Mouse (Mus musculus): ENCODE measurements around the gene Nr3c2. TPM values are rescaled to one million over a fixed set of nuclear protein-coding genes. Genes with fewer than 3 reads are reported as not detected.

The Nr3c2 gene
- total RNA-seq, 2 experiments from 2014 or later, result 0.38 TPM; not detected in 1

GRCm38 (mm10) chr8:77231834-77232233, 332.6 kb downstream of the Nr3c2 start:
- ATAC-seq (replicated peaks; ENCODE audit: low FRiP score, poor library complexity, severe bottlenecking), result no peak

DNA sequence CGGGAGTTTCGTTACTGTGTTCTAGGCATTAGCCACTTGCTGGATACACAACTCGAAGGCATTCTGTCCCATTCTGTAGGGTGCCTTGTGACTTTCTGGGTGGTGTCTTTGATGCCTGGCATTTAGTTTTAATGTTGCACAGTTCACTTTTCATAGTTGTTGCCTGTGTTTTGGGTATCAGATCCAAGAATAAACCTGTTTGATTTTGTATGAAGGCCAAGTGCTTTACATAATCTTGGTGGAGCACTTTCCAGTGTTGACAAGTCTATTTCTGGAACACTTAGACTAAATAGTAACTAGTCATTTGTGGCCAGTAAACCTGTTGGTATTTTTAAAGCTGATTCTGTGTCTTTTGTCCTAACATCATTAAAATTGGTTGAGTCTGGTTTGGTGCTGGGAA, 333.2 kb downstream of the Nr3c2 start:
- ATAC-seq (replicated peaks; ENCODE audit: low FRiP score, poor library complexity, severe bottlenecking), result no peak

DNA sequence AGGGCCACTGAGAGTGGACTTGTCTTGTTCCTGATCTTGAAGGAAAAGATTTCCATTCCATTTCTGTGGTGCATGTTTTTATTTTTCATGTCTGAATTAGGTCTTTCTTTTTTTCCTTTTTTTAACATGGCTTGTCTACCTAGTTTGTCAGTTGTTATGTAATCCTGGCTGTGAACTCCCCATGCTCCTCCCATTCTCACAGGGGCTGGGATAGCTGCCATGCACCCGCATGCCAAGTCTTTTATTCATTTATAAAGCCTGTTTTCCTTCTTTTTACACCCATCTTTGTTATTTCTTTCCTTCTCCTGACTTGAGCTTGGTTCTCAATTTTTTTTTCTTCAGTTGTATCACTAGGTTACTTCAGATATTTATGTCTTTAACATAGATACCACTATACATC, 337.5 kb downstream of the Nr3c2 start:
- no peak for ATAC-seq (replicated peaks; ENCODE audit: low FRiP score, poor library complexity, severe bottlenecking)

GRCm38 (mm10) chr8:77239462-77239861, 340.2 kb downstream of the Nr3c2 start:
- no peak for ATAC-seq (replicated peaks; ENCODE audit: low FRiP score, poor library complexity, severe bottlenecking)

DNA sequence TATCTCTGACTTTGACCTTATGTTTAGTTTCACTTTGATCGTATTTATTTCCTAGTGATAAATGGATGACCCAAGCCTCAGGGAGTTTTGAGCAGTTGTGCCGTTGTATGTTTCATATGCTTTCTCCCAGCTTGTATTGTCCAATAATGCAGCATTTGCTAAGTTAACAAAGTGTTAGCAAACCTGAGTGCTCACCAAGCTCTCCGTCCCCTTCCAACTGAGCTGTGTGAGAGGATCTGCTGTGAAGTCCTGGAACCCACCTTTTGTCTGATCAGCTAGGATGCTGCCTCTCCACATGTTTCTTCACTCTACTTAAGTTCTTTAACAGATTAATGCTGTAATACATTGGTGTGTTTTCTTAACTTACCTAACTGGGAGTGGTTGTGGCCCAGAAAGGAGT, 342.1 kb downstream of the Nr3c2 start:
- no peak for ATAC-seq (replicated peaks; ENCODE audit: low FRiP score, poor library complexity, severe bottlenecking)

DNA sequence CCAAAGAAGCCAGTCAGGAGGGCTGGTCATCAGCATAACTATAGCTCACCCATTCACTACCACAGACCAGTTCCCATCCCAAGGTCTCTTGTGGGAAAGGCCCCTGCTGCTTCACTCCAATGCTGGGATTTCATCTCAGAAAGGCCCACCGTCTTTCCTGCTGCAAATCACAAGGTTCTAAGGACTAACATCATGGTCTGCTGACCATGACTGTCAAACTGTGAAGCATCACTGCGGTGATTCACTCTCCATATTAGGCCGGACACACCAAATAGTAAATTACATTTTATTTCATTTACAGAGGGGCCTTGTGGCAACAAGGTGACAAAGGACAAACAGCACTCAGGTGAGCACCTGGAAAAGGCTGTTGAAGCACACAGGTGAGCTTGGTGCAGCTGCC, 350.9 kb downstream of the Nr3c2 start:
- no peak for ATAC-seq (replicated peaks; ENCODE audit: low FRiP score, poor library complexity, severe bottlenecking)

GRCm38 (mm10) chr8:77251134-77251533, 351.9 kb downstream of the Nr3c2 start:
- ATAC-seq (replicated peaks; ENCODE audit: low FRiP score, poor library complexity, severe bottlenecking), result no peak

GRCm38 (mm10) chr8:77254466-77254865, 355.2 kb downstream of the Nr3c2 start:
- ATAC-seq (replicated peaks; ENCODE audit: low FRiP score, poor library complexity, severe bottlenecking), result no peak

GRCm38 (mm10) chr8:77256450-77257084, 357.3 kb downstream of the Nr3c2 start:
- ATAC-seq (replicated peaks; ENCODE audit: low FRiP score, poor library complexity, severe bottlenecking), result no peak

GRCm38 (mm10) chr8:77257085-77257451, 357.8 kb downstream of the Nr3c2 start:
- no peak for ATAC-seq (replicated peaks; ENCODE audit: low FRiP score, poor library complexity, severe bottlenecking)

DNA sequence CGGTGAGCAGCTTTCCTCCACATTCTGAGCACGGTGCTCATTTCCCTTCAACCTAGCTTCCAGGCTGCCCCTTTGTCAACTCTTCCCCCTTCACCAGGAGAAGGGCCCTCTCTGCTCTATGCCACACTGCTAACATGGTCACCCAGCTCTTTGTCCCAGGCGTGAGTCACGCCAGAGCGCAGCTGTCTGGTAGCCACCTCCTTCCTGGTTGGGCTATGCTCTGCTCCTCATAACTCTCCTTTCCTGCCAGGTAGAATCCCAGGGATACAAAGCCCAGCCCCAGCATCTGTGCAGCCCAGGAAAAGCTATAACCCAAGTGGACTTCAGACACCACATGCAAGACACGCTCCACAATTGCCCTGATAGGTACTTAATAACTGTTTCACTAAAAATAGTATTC, 362.0 kb downstream of the Nr3c2 start:
- ATAC-seq (replicated peaks; ENCODE audit: low FRiP score, poor library complexity, severe bottlenecking), result no peak

DNA sequence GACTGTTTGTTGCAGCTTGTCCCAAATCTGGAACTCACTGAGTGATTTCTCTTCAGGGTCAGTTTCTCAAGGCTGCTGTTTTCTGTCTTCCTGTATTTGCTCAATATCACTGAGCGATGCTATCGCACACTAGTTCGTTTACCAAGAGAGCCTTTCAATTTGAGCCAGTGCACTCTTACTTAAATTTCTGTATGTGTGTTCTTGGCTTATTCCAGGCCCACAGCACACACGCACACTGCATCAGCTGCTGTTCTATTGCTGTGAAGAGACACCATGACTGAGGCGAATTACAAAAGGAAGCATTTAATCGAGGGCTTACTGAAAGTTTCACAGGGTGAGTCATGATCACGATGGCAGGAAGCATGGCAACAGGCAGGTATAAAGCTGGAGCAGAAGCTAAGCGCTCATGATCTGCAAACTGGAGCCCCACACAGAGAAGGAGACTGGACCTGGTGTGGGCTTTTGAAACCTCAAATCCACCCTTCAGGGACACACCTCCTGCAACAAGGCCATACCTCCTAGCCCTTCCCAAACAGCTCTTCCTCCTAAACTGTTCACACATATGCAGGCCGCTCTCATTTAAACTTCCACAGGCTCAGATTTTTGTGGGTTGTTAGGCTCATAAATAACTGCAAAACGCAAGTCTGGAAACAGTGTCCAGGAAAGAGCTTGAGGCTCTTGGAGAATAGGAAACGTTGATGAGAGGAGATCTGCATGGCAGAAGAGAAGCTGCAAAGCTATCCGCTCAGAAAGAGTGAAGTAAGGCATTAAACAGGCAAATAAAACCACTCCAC, 363.2 kb downstream of the Nr3c2 start:
- no peak for ATAC-seq (replicated peaks; ENCODE audit: low FRiP score, poor library complexity, severe bottlenecking)

GRCm38 (mm10) chr8:77267941-77268405, 368.7 kb downstream of the Nr3c2 start:
- no peak for ATAC-seq (replicated peaks; ENCODE audit: low FRiP score, poor library complexity, severe bottlenecking)

DNA sequence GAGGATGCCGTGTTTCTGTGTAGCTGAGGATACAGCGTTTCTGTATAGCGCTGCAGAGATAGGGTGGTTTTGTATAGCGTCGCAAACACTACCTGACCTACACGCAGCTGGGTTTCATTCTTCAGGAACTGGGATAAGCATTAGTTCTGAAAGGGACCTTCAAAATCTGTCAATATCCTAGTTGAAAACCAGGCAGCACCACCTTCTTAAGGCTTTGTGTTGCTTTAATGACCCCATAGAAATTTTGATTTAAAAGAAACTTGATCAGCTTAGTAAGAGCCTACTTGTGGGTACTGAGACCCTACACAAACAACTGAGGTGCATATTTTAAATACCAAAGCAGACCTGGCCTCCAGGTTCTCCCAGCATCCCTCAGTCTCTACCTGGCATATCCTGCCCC, 372.9 kb downstream of the Nr3c2 start:
- no peak for ATAC-seq (replicated peaks; ENCODE audit: low FRiP score, poor library complexity, severe bottlenecking)

DNA sequence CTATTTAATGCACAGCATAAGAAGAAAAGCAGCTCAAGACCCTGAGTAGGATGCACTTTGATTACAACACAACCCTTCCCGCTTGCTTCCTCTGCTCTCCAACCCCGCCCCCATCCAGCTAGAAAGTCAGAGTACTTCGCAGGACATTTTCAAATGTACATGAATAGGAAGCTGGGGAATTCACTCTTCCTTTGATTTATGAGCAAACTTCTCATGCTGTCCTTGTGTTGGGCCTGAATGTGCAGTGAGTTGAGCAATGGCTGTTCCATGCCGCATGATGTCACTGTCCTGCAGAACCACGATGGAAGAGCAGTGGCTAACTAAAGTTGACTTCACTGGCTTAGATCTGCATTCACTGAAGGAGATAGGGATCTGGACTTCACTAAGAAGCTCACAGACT, 376.3 kb downstream of the Nr3c2 start:
- no peak for ATAC-seq (replicated peaks; ENCODE audit: low FRiP score, poor library complexity, severe bottlenecking)

DNA sequence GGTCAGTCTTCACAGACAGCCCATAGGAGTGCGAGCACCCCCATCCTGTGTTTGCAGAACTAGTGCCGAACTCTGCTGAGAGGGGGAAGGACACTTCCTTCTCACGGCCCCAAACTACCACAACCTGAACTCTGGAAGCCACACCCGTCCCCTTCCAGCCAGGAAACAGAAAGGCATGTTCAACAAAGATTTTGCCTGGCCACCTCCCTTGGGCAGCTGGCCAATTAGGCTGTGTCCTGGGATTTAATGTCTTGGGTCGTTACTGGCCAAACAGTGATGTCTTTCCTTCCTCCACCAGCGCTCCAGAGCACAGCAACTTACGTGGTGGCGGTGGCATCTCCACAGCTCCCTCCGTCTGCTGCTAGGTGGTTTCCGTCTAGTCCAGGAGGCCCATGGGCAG, 377.6 kb downstream of the Nr3c2 start:
- no peak for ATAC-seq (replicated peaks; ENCODE audit: low FRiP score, poor library complexity, severe bottlenecking)

- no peak for ATAC-seq (replicated peaks; ENCODE audit: low FRiP score, poor library complexity, severe bottlenecking)
Measured at GRCm38 (mm10) chr8:77278246-77278645, 379.0 kb downstream of the Nr3c2 start.

DNA sequence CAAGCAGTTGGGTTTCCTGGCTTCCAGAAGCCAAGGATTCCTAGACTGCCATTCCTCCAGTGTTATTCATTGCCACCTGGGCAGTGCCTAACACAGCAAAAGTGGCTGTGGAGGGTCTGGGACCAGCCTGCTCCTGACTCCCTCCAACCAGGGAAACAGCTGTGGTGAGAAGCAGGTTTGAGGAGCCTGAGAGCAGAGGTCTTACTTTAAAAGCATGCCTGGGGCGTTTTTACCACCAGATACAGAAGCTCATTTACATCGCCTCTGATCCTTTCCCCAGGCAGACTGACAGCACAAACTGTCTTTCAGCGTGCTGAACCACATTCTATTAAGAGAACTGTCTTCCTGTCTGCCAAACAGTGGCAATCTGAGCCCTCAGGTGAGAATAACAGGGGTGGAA, 380.7 kb downstream of the Nr3c2 start:
- ATAC-seq (replicated peaks; ENCODE audit: low FRiP score, poor library complexity, severe bottlenecking), result no peak

DNA sequence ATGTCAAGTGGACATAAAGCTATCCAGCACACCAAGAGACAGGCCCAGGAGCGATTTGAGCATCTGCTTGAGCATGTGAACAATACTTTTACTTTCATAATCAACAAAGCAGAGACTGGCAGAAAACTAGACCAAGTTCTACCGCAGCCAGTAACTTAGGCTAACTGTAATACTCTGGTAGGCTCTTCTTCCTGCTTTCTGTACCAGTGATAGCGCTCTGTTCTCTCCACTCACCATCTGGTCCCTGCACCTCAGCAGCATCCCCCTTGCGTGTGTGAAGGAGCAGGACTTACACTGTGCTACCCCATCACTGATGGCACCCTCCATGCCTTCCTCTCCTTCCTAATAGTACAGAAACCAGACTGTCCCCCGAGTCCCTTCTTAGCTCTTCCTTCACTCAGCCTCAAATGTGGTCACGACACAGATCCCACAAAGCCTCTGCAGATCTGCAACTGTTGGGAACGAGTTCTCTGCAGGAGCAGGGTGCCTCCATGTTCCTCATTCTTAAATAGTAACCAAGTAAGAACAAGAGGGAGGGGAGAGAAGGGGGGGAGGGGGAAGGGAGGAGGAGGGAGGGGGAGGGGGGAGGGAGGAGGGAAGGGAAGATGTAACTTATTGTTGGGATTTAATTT, 383.5 kb downstream of the Nr3c2 start:
- ATAC-seq (replicated peaks; ENCODE audit: low FRiP score, poor library complexity, severe bottlenecking), result no peak

GRCm38 (mm10) chr8:77284473-77284872, 385.2 kb downstream of the Nr3c2 start:
- ATAC-seq (replicated peaks; ENCODE audit: low FRiP score, poor library complexity, severe bottlenecking), result no peak

- no peak for ATAC-seq (replicated peaks; ENCODE audit: low FRiP score, poor library complexity, severe bottlenecking)
Measured at GRCm38 (mm10) chr8:77288065-77288464, 388.8 kb downstream of the Nr3c2 start.

All from erythroblast, adult 5-6 weeks (primary cell).